Mouse (Mus musculus) fibroblast of lung, adult 2 months (primary cell): ENCODE measurements around the gene Isg15.
A peak's percentile ranks its signal among the peaks of the same experiment; 100 is the strongest.

ENCODE experiments used
- DNase-seq: peaks from one replicate; pipeline ENCODE4 v3.0.0-alpha.2; 2011; ENCODE audit warnings: low read depth

Isg15 gene

DNA sequence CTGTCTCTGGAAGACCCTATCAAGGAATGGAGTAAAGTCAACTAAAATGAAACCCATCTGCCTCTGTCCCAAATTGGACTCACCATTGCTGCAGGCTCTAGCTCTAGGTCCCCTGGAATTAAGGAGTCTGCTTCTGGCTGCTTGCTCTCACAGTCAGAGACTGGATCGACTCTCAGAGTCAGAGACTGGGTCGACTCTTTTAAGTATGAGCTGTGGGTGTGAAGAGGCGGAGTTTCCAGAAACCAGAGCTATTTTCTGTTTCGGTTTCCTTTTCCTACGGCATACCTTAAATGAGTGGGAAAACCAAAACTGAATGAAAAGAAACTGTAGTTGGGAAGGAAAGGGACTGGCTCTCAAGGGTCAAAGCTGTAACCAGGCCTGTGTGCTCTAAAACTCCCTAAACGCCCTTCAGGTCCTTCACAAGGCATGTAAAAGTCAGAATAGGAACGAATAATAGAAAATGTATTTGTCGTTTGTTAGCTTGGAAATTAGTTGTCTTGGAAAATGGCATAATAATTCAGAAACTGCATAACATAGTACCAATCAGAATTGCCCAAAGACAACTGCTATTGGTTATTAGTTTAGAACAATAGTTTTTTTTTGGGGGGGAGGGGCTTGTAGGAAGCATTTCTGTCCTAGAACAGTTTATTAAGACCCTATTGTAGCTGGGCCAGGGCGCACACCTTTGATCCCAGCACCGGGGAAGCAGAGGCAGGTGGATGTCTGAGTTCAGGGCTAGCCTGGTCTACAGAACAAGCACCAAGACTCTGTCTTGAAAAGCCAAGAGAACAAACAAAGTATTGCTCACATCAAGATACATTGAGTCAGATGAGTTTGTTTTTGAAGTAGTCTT lies at the start of gene Isg15:
Isg15 (minus strand) TSS at position 196 of the 853 bp plus-strand sequence.
- DNase-seq: peak; percentile 46

- no peak for DNase-seq
Observed at GRCm38 (mm10) chr4:156249567-156249966, 48.9 kb upstream of the Isg15 start.

DNA sequence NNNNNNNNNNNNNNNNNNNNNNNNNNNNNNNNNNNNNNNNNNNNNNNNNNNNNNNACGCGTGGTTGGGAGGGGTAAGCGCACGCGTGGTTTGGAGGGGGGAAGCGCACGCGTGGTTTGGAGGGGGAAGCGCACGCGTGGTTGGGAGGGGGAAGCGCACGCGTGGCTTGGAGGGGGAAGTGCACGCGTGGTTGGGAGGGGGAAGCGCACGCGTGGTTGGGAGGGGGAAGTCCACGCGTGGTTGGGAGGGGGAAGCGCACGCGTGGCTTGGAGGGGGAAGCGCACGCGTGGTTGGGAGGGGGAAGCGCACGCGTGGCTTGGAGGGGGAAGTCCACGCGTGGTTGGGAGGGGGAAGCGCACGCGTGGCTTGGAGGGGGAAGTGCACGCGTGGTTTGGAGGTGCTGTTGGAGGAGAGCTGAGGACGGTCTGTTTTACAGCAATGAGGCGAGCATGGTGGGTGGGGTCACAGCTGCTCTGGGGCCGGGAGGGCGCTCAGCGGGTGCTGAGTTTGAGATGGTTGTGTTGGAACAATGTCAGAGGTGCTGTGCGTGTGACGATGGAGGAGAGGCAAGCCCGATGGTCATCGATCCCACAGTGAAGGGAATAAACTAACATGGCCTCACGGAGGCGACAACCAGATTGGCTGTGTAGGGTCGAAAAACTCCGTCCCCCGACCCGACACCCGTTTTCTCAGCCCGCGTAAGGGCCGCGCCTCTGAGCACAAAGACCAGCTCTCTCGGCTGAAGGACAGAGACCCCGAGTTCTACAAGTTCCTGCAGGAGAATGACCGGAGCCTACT lies 36.2 kb upstream of the Isg15 start:
- no peak for DNase-seq

- no peak for DNase-seq
Observed at GRCm38 (mm10) chr4:156235808-156236533, 35.4 kb upstream of the Isg15 start, which contains the start of gene Noc2l. Noc2l (plus strand) TSS chr4:156236010.

GRCm38 (mm10) chr4:156235360-156235770 lies 34.7 kb upstream of the Isg15 start:
- DNase-seq: no peak

- DNase-seq: no peak
Observed at GRCm38 (mm10) chr4:156234701-156235213, 34.1 kb upstream of the Isg15 start, which contains the start of gene Plekhn1. Plekhn1 (minus strand) TSS chr4:156234857.

DNA sequence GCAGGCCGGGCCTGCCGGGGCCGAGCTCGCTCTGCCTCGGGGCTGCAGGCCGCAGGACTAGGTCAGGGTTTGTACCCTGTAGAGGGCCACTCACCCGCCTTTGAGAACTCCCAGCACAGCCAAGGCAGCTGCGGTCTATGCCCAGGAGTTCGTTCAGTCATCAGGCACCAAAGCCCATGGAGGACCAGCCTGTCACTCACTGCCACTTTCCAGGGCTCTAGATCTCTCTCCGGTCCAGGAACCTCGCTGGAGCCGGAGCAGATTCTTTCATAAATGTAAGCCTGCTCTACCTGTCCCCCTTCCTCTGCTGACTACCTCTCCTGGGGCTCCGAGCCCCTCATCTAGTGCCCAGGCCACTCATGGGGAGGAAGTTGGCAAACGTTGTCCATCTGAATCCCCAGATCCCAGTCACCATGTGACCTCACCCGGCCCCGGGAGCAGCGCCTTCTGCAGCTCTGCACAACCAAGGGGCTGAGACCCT lies 33.4 kb upstream of the Isg15 start:
- DNase-seq: no peak

GRCm38 (mm10) chr4:156228393-156229024 lies 27.9 kb upstream of the Isg15 start:
- DNase-seq: no peak

DNA sequence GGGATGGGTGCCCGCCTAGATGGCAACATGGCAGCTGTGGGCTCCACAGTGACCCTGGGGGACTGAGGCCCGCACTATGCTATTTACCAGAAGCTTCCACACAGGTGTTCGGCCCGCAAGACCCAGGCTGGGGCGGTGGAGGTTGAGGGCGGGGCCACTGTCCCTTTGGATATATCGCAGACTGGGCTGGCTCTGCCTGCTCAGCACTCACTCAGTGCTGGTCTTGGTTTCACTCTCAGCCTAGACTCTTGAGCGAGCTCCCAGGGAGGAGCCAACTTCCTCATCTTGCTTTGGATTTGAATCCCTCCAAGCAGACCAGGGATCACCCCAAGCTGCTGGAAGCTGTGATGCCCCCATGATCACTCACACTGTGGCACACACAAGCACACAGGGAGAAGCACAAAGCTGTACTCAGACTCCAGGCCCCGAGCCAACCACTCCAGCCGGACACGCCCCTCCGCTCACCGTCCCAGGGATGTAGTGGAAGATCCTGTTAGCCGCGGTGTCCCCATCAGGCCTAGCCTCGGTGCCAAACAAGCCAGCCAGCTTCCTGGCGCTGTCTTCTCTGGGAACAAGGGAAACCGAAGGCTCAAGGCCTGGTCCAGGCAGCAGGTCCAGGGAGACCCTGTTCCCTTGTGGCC lies 27.3 kb upstream of the Isg15 start:
- DNase-seq: no peak

DNA sequence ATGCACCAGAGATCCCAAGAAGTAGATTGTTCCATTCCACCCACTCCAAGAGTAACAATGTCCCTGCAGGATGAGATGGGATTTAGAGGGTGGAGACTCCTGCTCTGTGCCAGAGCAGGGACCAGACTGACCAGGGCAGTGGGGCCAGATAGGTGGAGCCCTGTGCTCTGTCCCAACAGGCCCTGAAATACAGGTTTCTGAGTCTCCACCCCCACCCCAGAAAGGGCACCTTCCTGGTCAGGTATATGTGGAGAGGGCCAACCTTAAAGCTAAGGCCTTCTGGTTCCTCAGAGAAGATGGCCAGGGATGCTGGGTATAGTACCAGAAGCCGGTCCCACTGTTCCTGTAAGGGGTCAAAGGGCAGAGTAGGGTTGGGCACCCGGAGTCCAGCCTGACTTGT lies 23.7 kb upstream of the Isg15 start:
- DNase-seq: no peak

GRCm38 (mm10) chr4:156219936-156220335 lies 19.3 kb upstream of the Isg15 start:
- DNase-seq: no peak

- no peak for DNase-seq
Observed at GRCm38 (mm10) chr4:156217838-156218237, 17.2 kb upstream of the Isg15 start.

GRCm38 (mm10) chr4:156217022-156217669 lies 16.5 kb upstream of the Isg15 start:
- no peak for DNase-seq

DNA sequence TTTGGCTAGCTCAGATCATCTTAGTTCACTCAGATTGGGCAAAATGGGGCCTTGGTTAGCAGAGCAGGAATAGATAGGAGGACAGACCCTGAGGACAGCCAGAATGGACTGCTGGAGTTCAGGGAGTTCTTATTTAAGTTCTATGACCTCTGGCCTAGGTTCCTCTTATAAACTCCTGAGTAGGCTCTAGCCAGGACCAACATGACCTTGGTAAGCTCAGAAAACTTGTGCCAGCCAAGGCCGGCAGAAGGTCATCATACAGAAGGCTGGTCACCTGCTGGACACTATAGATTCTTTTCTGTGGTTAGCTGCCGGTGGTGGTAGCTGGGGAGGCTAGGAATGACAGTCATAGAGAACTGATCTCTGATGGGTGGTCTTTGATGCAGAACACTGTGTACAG lies 15.6 kb upstream of the Isg15 start:
- no peak for DNase-seq

GRCm38 (mm10) chr4:156215649-156216048 lies 15.0 kb upstream of the Isg15 start, which contains the start of gene Perm1:
Perm1 (plus strand) TSS chr4:156215868.
- no peak for DNase-seq

DNA sequence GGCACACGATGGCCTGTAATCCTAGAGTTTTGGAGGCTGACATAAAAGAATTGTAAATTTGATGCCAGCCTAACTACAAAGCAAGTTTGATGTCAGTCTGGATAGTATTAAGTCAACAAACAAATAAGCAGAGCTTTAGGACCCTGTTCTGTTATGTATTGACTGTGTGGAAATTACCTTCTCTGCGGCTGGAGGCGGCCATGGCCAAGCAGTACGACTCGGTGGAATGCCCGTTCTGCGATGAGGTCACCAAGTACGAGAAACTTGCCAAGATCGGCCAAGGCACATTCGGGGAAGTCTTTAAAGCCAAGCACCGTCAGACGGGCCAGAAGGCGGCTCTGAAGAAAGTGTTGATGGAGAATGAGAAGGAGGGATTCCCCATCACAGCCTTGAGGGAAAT lies 12.5 kb upstream of the Isg15 start:
- DNase-seq: no peak

DNA sequence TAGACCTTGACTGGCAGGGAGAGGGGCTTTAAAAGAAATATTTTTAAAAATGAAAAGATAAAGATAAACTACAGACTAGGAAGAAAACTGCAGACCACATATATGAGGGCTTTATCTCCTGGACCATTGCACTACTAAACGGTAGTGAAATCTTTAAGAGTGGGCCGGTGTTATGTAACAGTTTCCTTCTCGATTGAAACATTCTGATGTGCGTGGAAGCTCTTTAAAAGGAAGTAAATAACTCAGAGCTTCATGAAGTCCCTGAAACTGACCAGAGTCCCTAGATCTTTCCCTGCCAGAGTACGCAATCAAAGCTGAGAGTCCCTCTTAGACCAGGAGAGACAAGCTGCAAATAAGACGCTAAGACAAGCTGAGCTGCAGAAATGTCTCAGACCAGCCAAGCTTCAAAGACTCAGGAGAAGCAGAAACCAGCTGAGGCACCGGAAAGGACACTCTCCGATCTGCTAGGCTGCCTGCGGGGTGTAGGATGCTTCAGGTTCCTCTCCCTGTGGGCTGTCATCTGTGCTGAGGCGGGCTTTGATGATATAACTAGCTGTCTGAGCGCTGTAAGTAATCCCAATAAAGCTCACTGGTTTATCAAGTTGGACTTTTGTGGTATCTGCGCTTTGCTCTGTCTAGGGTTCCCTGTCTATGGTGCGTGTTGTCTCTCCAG lies 9.5 kb upstream of the Isg15 start:
- DNase-seq: no peak

DNA sequence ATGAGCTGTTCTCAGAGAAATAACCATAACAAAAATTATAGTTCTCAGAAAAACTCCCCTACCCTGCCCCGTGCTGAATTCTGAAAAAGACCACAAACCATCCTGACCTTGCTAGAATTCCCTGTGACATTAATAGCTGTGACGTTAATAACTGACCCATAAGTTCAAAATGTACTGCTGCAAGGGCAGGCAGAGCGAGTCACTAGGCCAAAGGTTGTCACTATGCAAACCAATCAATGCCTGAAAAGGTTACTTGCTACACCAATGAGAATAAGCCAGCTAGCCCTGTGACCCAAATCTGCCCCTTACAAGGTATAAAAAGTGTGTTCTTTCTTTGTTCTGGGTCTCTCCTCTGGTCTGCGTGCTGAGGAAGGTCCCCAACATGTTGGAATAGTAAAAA lies 8.3 kb upstream of the Isg15 start:
- no peak for DNase-seq

DNA sequence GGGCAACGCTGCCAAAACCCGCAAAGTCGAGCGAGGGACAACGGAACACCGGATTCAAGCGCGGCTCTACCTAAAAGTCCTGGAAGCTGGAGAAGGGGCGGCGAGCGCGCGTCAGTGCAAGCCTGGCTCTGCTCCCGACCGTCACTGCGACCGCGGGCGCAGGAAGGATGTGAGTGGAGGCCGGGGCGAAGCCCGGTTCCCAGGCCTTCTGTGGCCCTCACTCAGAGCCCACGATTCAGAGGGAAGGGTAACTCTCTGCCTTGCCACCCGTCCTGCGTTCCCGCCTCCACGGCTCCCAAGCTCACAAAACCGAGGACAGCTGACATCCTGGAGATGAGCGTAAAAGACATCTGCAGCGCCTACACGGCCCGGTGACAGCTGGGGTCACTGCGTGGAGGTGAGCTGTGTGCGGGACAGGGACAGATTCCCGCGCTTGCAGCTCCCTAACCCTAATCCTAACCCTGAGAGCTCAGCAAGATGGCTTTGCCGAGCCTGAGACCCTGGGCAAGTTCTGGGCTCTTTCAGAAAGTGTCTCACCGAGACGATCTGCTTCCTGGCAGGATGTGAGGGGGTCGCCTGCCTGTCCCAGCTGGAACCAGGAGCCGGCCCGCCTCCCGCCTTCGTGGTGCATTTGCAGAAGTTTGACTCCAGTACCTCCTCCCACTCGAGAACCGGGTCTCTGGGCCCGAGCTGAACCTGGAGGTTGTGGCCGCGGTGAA lies 3.0 kb upstream of the Isg15 start:
- DNase-seq: no peak
